Mouse (Mus musculus): ENCODE measurements around the gene Lrrc8a.

Gene Lrrc8a

DNA sequence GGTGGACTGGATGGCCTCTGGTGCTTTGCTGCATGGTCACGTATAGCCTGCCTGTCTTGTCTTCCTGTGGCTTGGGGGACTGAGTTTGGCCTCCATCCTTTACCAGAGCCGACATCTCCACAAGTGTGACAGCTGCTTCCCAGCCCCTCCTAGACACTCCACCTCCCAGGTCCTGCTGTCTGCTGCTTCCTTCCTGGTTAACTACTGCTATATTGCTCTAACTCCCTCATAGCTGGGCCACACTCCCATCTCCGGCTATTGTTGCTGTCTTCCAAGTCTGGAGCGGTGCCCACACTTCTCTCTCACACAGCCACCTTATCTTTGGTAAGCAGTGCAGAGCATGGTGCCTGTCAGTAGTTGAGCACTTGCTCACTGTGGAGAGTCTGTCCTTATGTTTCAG lies 2.3 kb downstream of the Lrrc8a start:
- DNase-seq: no peak

DNA sequence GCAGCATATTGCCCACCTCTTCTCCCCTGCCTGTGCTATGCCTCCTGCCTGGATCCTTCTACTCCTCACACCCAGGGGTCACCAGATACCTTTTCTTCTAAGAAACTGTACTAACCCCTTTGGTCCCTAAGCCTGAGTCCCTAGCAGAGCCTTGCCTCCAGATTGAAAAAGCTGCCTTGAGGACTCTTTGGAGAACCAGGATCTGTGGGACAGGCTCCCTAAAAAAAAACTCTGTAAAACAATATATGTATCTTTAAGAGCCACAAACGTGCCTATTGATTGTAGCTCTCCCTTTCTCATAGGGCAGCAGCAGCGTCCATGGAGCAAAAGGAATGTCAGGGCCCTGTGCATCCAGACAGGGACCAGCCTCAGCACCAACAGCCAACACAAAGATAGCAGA lies 2.8 kb downstream of the Lrrc8a start, which contains the start of gene Gm28035:
Gene Gm28035, plus strand, starts transcription at position 301 of the 400 bp plus-strand sequence.
- DNase-seq: no peak

DNA sequence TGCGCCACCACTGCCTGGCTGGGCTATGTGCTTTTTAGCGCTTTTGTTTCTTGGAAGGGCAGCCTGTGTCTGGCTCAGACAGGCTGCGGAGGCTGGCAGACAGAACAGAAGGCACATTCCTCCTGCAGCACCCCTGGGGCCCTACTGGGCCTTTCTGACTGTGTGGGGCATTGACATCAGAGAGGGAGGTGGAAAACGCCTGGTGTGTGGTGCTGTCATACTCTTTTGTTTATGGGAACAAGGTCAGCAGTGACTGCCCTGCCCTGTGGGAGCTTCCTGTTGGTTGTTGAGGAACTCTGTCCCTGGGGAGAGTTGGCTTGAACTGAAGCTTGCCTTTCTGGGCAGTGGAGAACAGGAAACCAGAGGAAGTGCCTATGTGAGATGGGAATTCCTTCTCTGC lies 5.0 kb downstream of the Lrrc8a start:
- DNase-seq: no peak

DNA sequence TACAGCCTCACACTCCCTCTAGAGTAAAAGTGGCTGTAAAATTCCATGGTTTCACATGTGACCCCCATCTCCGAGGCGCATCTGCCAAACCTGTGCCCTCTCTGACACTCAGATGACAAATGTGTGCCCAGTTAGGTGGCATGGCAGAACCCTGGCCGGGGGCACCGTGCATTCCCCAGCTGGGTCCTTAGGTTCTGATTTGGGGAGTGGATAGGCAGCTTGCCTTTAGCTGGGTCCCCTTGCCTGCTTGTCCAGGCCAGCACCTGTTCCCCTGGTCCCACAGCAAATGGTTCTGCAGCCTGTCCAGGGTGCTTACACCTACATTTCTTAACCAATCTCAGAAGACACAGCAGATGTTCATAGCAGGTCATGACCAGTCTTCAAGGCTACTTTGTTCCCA lies 5.9 kb downstream of the Lrrc8a start:
- DNase-seq: no peak

DNA sequence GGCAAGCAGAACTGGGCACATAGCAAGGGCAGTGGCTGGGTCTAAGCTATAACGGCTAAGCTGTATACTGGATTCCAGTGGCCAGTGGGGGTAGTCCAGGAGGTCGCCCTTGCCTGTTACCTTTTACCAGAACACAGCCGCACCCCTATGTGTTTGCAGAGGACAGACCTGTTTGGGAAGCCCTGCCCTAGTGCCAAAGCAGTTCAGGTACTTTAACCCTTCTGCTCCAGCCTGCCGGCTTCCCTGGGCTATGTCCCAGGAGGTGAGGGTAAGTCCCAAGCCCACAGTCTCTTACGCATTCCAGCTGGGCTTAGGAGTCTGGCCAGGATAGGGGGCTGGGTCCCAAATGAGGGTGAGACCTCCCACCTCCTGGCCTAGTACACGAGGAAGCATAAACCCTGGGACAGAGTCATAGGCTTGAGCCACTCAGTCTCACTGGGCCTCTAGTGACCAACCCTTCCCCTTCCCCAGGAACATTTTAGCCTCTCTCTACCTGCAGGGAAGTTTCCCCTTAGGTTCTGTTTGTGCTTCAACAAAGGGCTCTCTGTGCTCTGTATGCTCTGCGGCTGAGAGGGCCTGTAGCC lies 7.2 kb downstream of the Lrrc8a start:
- DNase-seq: no peak

DNA sequence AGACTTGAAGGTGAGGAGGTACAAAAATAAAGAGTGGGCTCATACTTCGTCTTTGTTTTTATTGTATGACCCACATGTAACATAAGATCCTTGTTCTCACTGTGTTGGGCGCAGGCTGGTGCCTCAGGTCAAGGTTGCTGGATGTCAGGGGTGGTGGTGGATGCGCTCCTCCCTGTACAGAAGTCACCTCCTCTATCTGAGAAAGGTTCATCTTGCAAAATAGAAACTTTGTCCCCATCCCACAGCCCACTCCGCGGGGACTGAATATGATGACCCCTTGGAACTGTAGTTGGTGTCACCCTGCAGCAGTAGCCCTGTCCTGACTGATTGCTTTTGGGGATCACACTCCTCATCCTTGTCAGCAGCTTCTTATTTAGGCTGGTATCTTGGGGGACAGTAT lies 9.5 kb downstream of the Lrrc8a start:
- no peak for DNase-seq

DNA sequence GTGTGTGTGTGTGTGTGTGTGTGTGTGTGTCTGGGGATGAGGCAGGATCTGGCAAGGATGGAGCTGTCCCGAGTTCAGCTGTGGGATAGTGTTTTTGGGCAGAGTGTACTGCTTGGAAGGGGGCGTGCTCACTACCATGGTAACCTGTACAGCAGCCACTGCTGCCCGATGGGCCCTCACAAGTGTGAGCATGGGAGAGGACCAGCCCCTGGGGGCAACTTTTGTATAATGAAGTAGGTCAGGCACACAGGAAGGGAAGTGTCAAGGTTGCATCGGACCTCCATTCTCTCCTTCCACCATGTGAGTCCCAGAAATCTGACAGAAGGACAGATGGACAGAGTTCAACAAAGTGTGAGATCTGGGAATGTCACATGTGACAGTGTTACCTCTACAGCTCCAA lies 10.2 kb downstream of the Lrrc8a start:
- DNase-seq: no peak

DNA sequence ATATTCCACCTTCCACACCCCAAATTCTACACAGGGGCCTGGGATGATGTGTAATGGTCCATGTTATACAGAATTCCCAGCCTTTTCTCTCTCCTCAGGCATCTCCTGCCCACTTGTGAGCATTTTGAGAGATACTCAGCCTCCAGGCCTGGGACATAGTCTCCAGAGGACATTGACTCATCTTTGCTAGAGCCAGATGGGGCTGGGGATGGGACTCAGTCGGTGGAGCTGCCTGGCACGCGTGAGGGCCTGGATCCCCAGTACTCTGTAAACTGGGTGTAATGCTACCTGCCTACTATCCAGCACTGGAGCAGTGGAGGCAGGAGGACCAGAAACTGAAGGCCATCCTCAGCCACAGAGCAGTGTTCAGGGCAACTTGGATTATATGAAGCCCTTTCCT lies 11.7 kb downstream of the Lrrc8a start:
- DNase-seq: no peak

DNA sequence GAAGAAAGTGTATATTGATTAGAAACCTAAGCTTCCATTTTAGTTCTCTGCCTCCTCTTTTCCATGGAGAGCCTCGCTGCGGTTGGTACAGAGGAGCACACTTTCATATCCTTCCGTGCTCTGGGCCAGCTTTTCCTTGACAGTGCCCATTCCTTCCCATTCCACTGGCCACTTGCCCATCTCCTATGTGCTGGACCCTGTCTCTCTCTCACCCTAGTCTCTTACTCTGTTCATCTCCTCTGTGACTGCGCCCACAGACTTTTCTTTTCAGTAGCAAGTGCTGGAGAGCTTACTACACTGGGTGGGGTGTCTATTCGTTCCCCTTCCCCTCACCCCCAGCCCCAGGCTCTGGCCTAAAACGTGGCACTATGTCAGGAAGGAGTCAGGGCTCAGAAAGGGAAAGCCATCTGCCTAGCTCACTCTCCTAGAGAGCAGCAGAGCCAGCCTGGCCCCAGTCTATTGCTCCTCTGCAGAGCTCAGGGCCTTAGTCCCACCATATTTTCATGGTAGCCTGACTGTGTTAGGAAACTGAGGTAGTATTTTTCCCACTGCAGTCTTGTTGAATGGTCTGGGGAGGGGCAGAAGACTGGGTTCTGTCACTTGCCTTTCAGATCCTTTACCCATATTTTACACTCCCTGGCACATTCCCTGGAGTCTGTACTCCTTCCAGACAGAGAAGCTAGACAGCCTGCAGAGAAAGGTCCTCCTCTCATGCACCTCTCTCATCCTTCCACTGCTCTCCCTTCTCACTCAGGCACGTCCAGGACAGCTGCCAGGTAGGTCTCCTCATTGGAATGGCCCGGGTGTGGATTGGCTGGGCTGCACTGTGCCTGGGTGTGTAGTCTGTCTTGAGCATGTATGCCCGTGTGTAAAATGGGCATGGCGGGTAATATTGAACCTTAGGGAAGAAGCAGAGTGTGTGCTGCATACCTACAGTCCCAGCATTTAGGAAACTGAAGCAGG lies 12.9 kb downstream of the Lrrc8a start:
- DNase-seq: no peak

DNA sequence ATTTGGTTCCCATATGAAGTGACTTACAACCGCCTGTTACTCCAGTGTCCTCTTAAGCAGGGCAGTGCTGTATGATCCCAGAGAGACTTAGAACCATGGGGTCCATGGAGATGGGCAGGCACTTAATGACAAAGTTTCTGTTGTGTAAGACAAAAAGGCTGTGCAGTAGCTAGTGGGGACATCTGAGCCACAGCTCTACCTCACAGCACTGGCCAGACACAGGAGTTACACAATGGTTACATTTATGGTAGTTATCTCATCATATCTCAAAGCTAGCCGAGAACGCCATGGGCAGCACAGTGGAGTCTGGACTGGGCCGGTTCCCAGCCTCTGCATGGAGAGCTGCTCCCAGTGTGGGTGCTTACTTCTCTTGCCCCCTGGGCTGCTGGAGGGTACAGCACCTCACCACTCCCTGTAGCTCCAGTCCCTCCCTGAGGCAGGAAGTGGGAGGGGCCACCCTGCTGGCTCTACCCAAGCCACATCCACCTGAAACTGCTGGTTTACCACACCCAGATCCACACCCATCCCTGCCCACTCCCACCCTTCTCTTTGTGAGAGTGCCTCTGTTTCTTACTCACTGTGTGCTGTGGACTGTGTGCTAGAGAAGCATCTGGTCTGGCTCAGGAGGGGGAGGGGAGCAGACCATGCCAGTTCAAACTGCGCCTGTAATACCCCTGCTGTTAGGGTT lies 14.0 kb downstream of the Lrrc8a start:
- DNase-seq: peak; percentile 88

DNA sequence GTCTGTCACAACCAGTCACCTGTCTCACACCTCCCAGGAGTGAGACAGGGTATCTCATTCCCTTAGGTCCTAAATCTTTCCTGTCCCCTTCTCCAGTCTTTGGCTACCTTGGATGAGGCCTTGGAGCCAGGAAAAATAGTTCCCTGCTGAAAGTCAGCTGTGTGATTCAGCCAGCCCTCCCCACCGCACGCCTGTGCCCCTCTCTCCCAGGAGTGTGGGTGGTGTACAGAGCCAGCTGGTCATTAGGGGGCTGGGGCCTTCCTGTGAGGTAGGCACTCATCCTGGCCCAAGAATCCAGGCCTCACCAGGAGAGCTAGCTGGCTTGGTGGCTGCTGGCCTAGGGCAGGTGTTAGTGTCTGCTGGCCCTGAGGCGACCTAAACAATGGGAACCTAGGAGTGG lies 15.0 kb downstream of the Lrrc8a start:
- no peak for DNase-seq

DNA sequence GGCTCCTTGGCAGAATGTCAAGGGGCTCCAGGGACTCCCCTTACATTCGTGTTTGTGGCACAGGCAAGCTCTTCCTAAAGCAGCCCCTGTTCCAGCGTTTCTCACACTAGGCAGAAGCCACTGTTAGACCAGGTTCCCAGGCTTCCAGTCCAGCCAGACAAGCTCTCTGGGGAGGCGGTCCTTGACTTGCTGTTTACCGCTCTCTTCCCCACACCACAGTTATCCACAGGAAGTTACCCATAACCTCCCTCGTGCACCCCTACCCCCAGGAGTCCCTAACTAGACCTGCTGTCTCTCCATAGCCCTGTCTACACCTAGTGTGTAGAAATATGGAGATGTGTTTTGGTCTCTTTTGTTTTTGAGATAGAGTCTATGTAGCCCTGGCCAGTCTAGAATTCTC lies 16.3 kb downstream of the Lrrc8a start:
- DNase-seq: peak; percentile 38

DNA sequence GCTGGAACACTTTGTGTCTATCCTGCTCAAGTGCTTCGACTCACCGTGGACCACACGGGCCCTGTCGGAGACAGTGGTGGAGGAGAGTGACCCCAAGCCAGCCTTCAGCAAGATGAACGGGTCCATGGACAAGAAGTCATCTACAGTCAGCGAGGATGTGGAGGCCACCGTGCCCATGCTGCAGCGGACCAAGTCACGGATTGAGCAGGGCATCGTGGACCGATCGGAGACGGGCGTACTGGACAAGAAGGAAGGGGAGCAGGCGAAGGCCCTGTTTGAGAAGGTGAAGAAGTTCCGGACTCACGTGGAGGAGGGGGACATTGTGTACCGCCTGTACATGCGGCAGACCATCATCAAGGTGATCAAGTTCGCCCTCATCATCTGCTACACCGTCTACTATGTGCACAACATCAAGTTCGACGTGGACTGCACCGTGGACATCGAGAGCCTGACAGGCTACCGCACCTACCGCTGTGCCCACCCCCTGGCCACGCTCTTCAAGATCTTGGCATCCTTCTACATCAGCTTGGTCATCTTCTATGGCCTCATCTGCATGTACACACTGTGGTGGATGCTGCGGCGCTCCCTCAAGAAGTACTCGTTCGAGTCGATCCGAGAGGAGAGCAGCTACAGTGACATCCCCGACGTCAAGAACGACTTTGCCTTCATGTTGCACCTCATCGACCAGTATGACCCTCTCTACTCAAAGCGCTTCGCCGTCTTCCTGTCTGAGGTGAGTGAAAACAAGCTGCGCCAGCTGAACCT lies 18.3 kb downstream of the Lrrc8a start:
- no peak for DNase-seq

DNA sequence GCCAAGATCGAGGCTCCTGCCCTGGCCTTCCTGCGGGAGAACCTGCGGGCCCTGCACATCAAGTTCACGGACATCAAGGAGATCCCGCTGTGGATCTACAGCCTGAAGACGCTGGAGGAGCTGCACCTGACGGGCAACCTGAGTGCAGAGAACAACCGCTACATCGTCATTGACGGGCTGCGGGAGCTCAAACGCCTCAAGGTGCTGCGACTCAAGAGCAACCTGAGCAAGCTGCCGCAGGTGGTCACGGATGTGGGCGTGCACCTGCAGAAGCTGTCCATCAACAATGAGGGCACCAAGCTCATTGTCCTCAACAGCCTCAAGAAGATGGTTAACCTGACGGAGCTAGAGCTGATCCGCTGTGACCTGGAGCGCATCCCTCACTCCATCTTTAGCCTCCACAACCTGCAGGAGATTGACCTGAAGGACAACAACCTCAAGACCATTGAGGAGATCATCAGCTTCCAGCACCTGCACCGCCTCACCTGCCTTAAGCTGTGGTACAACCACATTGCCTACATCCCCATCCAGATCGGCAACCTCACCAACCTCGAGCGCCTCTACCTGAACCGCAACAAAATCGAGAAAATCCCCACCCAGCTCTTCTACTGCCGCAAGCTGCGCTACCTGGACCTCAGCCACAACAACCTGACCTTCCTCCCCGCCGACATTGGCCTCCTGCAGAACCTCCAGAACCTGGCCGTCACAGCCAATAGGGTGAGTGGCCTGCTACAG lies 19.3 kb downstream of the Lrrc8a start:
- no peak for DNase-seq

DNA sequence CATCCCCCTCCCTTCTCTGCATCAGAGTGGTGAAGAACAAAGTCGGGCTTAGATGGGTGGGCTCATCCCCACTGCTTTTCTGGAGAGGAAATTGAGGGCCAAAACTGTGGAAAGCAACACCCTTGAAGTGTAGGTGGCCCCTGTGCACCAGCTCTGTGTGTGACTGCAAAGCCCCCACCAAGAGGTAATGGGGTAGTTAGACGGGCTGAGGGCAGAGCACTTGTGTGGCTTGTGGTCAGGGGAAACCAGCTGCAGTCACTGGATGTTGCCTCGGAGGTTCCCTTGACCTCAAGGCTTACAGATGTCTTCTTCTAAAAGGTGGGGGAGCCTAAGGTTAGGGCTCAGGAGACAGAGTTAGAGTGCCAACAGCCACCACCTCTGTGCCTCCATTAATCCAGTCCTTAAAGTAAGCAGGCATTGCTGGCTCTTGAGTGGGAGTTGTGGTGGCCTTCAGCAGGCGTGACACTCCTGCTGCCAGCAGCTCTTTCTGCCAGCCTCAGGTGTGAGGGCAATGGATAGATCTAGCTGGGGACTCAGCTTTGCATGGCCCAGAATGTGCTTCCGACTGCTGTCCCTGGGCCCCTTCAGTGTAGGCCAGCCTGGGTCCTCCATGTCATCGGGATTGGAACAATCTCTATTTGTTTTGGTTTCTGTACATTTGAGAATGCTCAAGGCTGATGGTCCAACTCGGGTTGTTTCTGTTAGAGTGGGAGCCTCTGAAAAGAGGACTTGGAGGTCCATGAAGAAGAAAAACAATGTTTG lies 20.4 kb downstream of the Lrrc8a start:
- DNase-seq: no peak

DNA sequence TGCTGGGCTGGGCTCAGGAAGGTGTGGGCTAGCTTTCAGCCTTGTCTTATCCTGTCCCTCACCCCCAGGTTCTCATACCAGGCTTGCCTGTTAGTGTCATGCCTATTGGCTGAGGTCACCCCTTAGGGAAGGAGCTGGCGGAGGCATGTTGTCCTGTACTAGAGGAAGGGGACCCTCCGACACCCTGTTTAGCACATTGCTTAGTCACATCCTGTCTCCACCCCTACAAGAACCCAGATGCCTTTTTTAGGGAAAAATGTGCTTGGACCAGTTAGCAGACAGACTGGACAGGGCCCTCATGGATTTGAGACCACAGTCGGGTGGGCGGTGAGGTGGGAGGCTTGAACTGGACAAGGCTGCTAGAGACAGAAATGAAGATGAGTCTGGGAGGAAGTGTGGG lies 21.1 kb downstream of the Lrrc8a start:
- DNase-seq: no peak

DNA sequence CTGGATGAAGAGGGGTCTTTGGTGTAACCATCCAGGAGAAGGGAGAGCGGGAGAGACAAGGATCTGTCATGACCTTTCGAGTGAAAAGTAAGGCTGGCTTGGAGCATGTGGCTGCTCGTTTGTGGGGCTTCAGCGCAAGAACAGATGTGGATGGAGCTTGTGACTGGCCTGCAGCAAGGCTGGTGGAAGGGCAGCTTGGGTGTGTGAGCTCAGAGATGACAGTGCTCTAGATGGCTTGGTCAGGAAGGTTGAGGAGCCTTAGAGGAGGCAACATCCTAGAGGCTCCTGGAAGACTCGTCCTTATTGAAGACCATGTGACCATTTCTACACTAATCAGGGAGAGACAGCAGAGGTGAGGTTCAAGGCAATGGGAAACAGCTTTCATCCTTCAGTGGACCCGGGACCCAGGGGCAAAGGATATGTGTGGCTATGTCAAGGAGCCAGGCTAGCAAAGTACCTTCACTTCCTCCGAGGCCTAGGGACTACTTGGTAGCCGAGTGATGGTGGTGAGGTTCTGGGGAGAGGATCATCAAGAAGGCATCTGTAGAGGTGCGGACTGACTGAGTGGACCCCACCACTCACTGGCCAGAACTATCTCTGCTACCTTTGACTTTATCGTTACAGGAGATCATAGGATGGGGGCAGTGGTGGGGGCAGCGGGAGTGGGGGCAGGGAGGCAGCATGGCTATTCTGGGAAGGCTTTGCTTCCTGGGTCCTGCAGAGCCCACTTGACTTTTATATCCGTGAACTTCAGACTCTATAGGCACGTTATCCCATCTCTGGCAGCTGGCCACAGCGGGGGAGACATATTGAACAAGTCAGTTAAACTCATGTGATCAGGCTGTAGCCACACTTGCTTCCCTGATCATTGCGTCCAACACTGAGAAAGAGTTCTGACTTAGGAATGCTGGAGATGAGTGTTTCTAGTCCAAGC lies 21.9 kb downstream of the Lrrc8a start:
- DNase-seq: no peak

DNA sequence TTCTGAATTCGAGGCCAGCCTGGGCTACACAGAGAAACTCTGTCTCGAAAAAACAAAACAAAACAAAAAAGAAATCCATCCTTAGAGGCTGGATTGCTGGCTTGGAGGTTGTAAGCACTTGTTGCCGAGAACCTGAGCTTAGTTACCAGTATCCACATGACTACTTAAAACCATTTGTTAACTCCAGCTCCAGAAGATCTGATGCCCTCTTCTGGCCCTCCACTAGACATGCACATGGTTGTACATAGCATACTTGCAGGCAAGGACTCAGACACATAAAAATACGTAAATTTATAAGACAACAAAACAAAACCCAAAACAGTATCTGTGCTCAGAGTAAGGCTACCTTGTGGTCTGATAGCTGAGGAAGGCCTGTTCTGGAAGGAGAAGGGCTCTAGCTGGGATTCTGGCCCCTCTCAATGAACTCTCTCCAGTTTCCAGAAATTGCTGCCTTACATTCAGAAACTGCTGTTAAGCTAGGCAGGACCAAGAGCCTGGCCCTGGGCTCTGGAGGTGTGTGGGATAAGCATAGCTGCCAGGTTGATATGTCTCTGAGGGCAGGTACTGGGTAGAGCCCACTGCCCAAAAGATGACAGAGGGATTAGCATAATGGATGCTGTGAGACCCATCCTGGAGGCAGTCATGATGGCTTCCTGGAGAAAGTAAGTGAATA lies 23.7 kb downstream of the Lrrc8a start:
- no peak for DNase-seq

DNA sequence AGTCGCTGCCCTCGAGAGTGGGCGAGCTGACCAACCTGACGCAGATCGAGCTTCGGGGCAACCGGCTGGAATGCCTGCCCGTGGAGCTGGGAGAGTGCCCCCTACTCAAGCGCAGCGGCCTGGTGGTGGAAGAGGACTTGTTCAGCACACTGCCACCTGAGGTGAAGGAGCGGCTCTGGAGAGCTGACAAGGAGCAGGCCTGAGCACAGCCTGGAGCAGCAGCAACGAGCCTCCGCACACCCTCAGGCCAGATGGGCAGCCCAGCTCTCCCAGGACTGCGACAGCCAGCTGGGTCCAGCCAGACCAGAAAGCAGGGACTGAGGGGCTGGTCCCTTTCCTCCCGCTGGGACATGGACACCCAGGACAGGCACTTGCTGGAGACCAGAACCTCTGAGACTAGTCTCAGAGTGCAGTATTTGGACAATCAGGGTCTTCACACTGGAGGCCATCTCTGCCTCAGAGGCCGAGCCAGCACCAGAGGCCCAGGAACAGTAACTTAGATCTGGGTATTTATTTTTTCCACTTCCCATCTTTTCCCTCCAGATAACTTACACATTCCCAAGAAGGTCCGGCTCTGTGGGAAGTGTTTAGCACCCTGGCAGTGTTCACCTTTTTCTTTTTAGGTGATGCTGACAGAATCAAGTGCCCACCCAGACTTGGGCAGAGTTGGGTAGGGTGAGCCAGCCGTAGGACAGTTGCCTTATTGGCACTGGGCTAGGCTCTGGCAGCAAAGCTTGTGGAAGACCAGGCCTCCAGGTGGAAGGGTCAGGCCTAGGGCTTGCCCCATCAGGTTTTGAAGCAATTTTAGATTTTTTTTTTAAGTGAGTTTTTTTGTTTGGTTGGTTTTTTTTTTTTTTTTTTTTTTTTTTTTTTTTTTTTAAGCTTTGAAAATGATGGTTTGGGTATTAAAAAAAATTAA lies 24.7 kb downstream of the Lrrc8a start:
- no peak for DNase-seq

All from thymus, postnatal 14 days (tissue).